Mouse (Mus musculus) intestine, postnatal 0 days (tissue): ENCODE results near the gene Ccdc162. TPM values are rescaled to one million over a fixed set of nuclear protein-coding genes. Genes with fewer than 3 reads are reported as not detected.

Experiments used
- ATAC-seq: fragments of 200-750 bp; cut with Nextera tagmentation; 2 replicates; pipeline ENCODE4 v1.8.0; 2017; ENCODE audit warnings: mild to moderate bottlenecking, moderate TSS enrichment, moderate library complexity
- H3K27ac ChIP-seq: fragments of 300-500 bp; sonication (generic); 2 replicates; pipeline ENCODE4 v1.5.1; 2014; ENCODE audit warnings: mild to moderate bottlenecking, low read depth, low read length, moderate library complexity
- H3K27me3 ChIP-seq: fragments of 300-500 bp; sonication (generic); replicated peaks from 2 replicates; pipeline ENCODE4 v1.6.1; 2014; ENCODE audit warnings: low read length, mixed read lengths; ENCODE audit not compliant: control insufficient read depth, insufficient read depth
- H3K36me3 ChIP-seq: fragments of 300-500 bp; sonication (generic); 2 replicates; pipeline ENCODE4 v1.6.1; 2014; ENCODE audit warnings: mild to moderate bottlenecking, moderate library complexity; ENCODE audit not compliant: control insufficient read depth, insufficient read depth
- H3K4me1 ChIP-seq: fragments of 300-500 bp; sonication (generic); replicated peaks from 2 replicates; pipeline ENCODE4 v1.6.1; 2014; ENCODE audit warnings: antibody characterized with exemption, low read length, mixed read lengths; ENCODE audit not compliant: control insufficient read depth, insufficient read depth
- H3K4me2 ChIP-seq: fragments of 300-500 bp; sonication (generic); replicated peaks from 2 replicates; pipeline ENCODE4 v1.6.1; 2014; ENCODE audit warnings: low read depth, mild to moderate bottlenecking, moderate library complexity
- H3K4me3 ChIP-seq: fragments of 300-500 bp; sonication (generic); 2 replicates; pipeline ENCODE4 v1.5.1; 2014; ENCODE audit warnings: low read depth, low read length
- H3K9ac ChIP-seq: fragments of 300-500 bp; sonication (generic); 2 replicates; pipeline ENCODE4 v1.6.1; 2014; ENCODE audit warnings: mild to moderate bottlenecking, low read depth, low read length
- H3K9me3 ChIP-seq: fragments of 300-500 bp; sonication (generic); 2 replicates; pipeline ENCODE4 v1.6.1; 2016; ENCODE audit warnings: mixed run types; ENCODE audit not compliant: control insufficient read depth
- CTCF ChIP-seq: sonication (generic); IDR thresholded peaks from 2 replicates; pipeline ENCODE4 v1.5.1; 2016; ENCODE audit warnings: low read depth, mild to moderate bottlenecking, control low read depth, antibody characterized with exemption, moderate library complexity
- WGBS: fragments of 180-500 bp; shearing (Covaris S2); extraction: QIAGEN DNeasy Blood & Tissue Kit; methylation state at CpG from one replicate; pipeline ENCODE4 v1.1.7; 2014; 5-methylcytosine and 5-hydroxymethylcytosine counted together
- polyA plus RNA-seq: library from polyadenylated mRNA; unstranded; fragments of >200 nt; fragmentation: Nextera tagmentation; extraction: Ambion mirVana; gene quantifications from 2 replicates; pipeline ENCODE4 v1.2.1, GENCODE M21; 2015

Ccdc162 gene
- polyA plus RNA-seq, 1 experiment from 2014 or later, result 8.3 TPM

- no peaks in the 10 kb centered on the region; the same call in 1 of the 2 replicates for H3K36me3 ChIP-seq
- H3K27ac ChIP-seq, result no peak overlapping the region
- H3K4me1 ChIP-seq, result peaks cover 10% of the 10 kb centered on the region; the same call in 1 of the 2 replicates
- no peak overlapping the region for H3K4me3 ChIP-seq
- peak overlapping the region; percentile 40 for H3K4me2 ChIP-seq
- no peak for TF ChIP-seq CTCF
- H3K9me3 ChIP-seq, result no peaks in the 10 kb centered on the region
- no peak overlapping the region for H3K9ac ChIP-seq
- WGBS, result 8% methylated on average over 7 of the region's 7 CpGs
- ATAC-seq, result peak; percentile 52
- H3K27me3 ChIP-seq, result no peaks in the 10 kb centered on the region
These were observed 171.8 kb downstream of the Ccdc162 start for GRCm38 (mm10) chr10:41544481-41545190.

- Histone ChIP-seq H3K9ac (no peak overlapping the region), H3K27me3 (no peaks in the 10 kb centered on the region), H3K36me3 (no peaks in the 10 kb centered on the region; the same call in 1 of the 2 replicates), H3K4me1 (peaks cover 10% of the 10 kb centered on the region; the same call in 1 of the 2 replicates), H3K4me2 (no peak overlapping the region), H3K27ac (no peak overlapping the region), H3K9me3 (no peaks in the 10 kb centered on the region), H3K4me3 (no peak overlapping the region)
- ATAC-seq, result no peak
- TF ChIP-seq CTCF, result no peak
- WGBS, result 69% methylated on average over 2 of the region's 2 CpGs
These were observed 172.6 kb downstream of the Ccdc162 start for GRCm38 (mm10) chr10:41543844-41544243.

GRCm38 (mm10) chr10:41543439-41543838 lies 173.0 kb downstream of the Ccdc162 start:
- no peak for TF ChIP-seq CTCF
- no peak overlapping the region for H3K4me3 ChIP-seq
- H3K9ac ChIP-seq, result no peak overlapping the region
- peaks cover 10% of the 10 kb centered on the region; the same call in 1 of the 2 replicates for H3K4me1 ChIP-seq
- no peaks in the 10 kb centered on the region for H3K27me3 ChIP-seq
- no peaks in the 10 kb centered on the region for H3K9me3 ChIP-seq
- 82% methylated on average over 4 of the region's 4 CpGs for WGBS
- no peak overlapping the region for H3K27ac ChIP-seq
- ATAC-seq, result no peak
- H3K4me2 ChIP-seq, result no peak overlapping the region
- no peaks in the 10 kb centered on the region; the same call in 1 of the 2 replicates for H3K36me3 ChIP-seq

GRCm38 (mm10) chr10:41542057-41542456 lies 174.4 kb downstream of the Ccdc162 start:
- Histone ChIP-seq H3K4me3 (no peak overlapping the region), H3K27ac (no peak overlapping the region), H3K4me1 (peaks cover 10% of the 10 kb centered on the region; the same call in 1 of the 2 replicates), H3K4me2 (no peak overlapping the region), H3K9me3 (no peaks in the 10 kb centered on the region), H3K36me3 (peaks cover 3% of the 10 kb centered on the region), H3K27me3 (no peaks in the 10 kb centered on the region), H3K9ac (no peak overlapping the region)
- 96% methylated on average over 6 of the region's 6 CpGs for WGBS
- ATAC-seq, result no peak
- TF ChIP-seq CTCF, result no peak

- no peak for ATAC-seq
- 90% methylated on average over 4 of the region's 4 CpGs for WGBS
These were observed 177.4 kb downstream of the Ccdc162 start for GRCm38 (mm10) chr10:41538986-41539385.

GRCm38 (mm10) chr10:41537983-41538330 lies 178.5 kb downstream of the Ccdc162 start:
- TF ChIP-seq CTCF, result no peak
- Histone ChIP-seq H3K9me3 (no peaks in the 10 kb centered on the region), H3K27ac (no peak overlapping the region)

More at GRCm38 (mm10) chr10:41538986-41539385, 177.4 kb downstream of the Ccdc162 start:
- Histone ChIP-seq H3K27me3 (no peaks in the 10 kb centered on the region), H3K27ac (no peak overlapping the region), H3K4me3 (no peak overlapping the region), H3K4me1 (no peaks in the 10 kb centered on the region), H3K4me2 (no peak overlapping the region), H3K36me3 (peaks cover 10% of the 10 kb centered on the region), H3K9ac (no peak overlapping the region), H3K9me3 (no peaks in the 10 kb centered on the region)
- no peak for TF ChIP-seq CTCF

More at GRCm38 (mm10) chr10:41537983-41538330, 178.5 kb downstream of the Ccdc162 start:
- Histone ChIP-seq H3K4me3 (no peak overlapping the region), H3K36me3 (peaks cover 12% of the 10 kb centered on the region), H3K27me3 (no peaks in the 10 kb centered on the region), H3K4me1 (no peaks in the 10 kb centered on the region), H3K4me2 (no peak overlapping the region), H3K9ac (no peak overlapping the region)
- no peak for ATAC-seq
- 95% methylated on average over 3 of the region's 3 CpGs for WGBS
